Mouse (Mus musculus): ENCODE measurements around the gene Slc51a. TPM values are rescaled to one million over a fixed set of nuclear protein-coding genes. Genes with fewer than 3 reads are reported as not detected.

The Slc51a gene
- total and polyA plus RNA-seq, 2 experiments from 2014 or later, result 1.7 to 3.2 TPM

DNA sequence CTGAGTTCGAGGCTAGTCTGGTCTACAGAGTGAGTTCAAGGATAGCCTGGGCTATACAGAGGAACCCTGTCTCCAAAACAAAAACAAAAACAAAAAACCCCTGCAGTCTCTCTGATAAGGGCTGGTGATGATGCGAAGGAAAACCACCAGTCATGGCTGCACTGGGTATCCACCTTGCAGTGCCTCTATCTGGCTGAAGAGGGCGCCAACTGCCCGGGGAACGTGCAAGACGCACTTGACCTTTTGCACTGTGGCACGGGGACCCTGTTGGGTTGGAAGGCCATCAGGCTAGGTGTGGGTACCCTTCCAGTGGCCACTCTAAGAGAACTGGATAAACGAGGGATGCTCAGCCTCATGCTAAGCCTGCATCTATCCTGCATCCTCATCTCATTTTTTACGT is 19.7 kb upstream of the Slc51a start:
- Histone ChIP-seq H3K27me3 (ENCODE audit: control insufficient read depth, insufficient read depth, low read length) (no peaks in the 10 kb centered on the region), H3K36me3 (replicated peaks; ENCODE audit: control insufficient read depth, insufficient read depth, low read length) (no peaks in the 10 kb centered on the region), H3K9me3 (replicated peaks; ENCODE audit: control insufficient read depth, low read length) (no peaks in the 10 kb centered on the region), H3K9ac (replicated peaks; ENCODE audit: low read depth, low read length) (no peak overlapping the region), H3K4me1 (ENCODE audit: control insufficient read depth, insufficient read depth) (peaks cover 29% of the 10 kb centered on the region), H3K4me2 (ENCODE audit: low read depth, low read length) (no peak overlapping the region), H3K4me3 (ENCODE audit: low read depth, low read length) (no peak overlapping the region), H3K27ac (ENCODE audit: low read depth) (no peak overlapping the region)
- no peak for ATAC-seq (ENCODE audit: insufficient read depth, low read depth)
- TF ChIP-seq EP300 (IDR thresholded peaks at IDR 0.05; ENCODE audit: low read depth), result no peak
- peak; percentile 93 for TF ChIP-seq CTCF (IDR thresholded peaks at IDR 0.05; ENCODE audit: low read depth)
- WGBS, result 19% methylated on average over 9 of the region's 9 CpGs
- no peak for DNase-seq (ENCODE audit: low spot score)

DNA sequence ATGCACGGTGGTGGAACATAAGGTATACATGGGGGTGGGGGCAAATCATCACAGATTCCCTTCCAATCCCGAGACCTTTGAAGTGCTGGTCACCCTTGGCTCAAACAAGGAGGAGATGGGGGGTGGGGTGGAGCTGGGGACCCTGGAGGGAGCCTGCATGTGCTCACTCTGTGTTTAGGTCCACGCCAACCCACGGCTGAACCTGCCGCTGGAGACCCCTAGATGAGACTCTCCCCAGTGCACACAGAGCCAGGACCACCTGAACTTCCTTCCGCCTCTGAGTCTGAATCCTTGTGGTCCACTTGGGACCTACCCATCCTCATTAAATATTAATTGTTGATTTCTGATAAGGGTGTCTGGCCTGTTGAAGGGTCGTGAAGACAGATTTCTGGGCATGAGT is 19.2 kb upstream of the Slc51a start:
- Histone ChIP-seq H3K27ac (ENCODE audit: low read depth) (no peak overlapping the region), H3K9ac (replicated peaks; ENCODE audit: low read depth, low read length) (no peak overlapping the region)
- no peak for ATAC-seq (ENCODE audit: insufficient read depth, low read depth)

DNA sequence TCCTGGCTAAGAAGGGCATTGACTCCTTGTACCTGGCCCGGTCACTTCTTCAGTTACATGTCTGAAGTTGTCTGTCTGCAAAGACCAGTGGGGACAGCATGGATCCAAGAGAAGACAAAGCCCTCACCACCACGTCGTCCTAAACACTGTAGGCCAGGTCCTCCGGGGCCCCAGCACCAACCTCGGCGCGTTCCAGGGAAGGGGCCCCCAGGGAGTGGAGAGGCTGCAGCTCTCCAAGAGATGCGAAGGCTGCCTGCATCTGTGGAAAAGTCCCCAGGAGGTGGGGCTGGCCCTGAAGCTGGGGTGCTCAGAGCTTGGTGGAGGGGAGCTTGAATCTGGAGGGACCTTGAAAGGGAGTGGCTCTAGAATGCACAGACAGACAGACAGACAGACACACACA is 18.6 kb upstream of the Slc51a start:
- Histone ChIP-seq H3K36me3 (replicated peaks; ENCODE audit: control insufficient read depth, insufficient read depth, low read length) (no peaks in the 10 kb centered on the region), H3K9ac (replicated peaks; ENCODE audit: low read depth, low read length) (no peak overlapping the region), H3K4me3 (ENCODE audit: low read depth, low read length) (no peak overlapping the region), H3K27ac (ENCODE audit: low read depth) (no peak overlapping the region), H3K9me3 (replicated peaks; ENCODE audit: control insufficient read depth, low read length) (no peaks in the 10 kb centered on the region), H3K27me3 (ENCODE audit: control insufficient read depth, insufficient read depth, low read length) (no peaks in the 10 kb centered on the region), H3K4me1 (ENCODE audit: control insufficient read depth, insufficient read depth) (peaks cover 29% of the 10 kb centered on the region), H3K4me2 (ENCODE audit: low read depth, low read length) (no peak overlapping the region)
- ATAC-seq (ENCODE audit: insufficient read depth, low read depth) (no peak), DNase-seq (ENCODE audit: low spot score) (no peak)
- 72% methylated on average over 8 of the region's 8 CpGs for WGBS
- TF ChIP-seq CTCF (IDR thresholded peaks at IDR 0.05; ENCODE audit: low read depth), result no peak
- no peak for TF ChIP-seq EP300 (IDR thresholded peaks at IDR 0.05; ENCODE audit: low read depth)

More for the DNA sequence above, 19.2 kb upstream of the Slc51a start:
- H3K4me3 ChIP-seq (ENCODE audit: low read depth, low read length), result no peak overlapping the region
- no peaks in the 10 kb centered on the region for H3K36me3 ChIP-seq (replicated peaks; ENCODE audit: control insufficient read depth, insufficient read depth, low read length)
- peaks cover 29% of the 10 kb centered on the region for H3K4me1 ChIP-seq (ENCODE audit: control insufficient read depth, insufficient read depth)
- no peaks in the 10 kb centered on the region for H3K27me3 ChIP-seq (ENCODE audit: control insufficient read depth, insufficient read depth, low read length)
- 77% methylated on average over 7 of the region's 7 CpGs for WGBS
- no peak for TF ChIP-seq EP300 (IDR thresholded peaks at IDR 0.05; ENCODE audit: low read depth)
- TF ChIP-seq CTCF (IDR thresholded peaks at IDR 0.05; ENCODE audit: low read depth), result no peak
- no peak overlapping the region for H3K4me2 ChIP-seq (ENCODE audit: low read depth, low read length)
- DNase-seq (ENCODE audit: low spot score), result no peak
- H3K9me3 ChIP-seq (replicated peaks; ENCODE audit: control insufficient read depth, low read length), result no peaks in the 10 kb centered on the region

DNA sequence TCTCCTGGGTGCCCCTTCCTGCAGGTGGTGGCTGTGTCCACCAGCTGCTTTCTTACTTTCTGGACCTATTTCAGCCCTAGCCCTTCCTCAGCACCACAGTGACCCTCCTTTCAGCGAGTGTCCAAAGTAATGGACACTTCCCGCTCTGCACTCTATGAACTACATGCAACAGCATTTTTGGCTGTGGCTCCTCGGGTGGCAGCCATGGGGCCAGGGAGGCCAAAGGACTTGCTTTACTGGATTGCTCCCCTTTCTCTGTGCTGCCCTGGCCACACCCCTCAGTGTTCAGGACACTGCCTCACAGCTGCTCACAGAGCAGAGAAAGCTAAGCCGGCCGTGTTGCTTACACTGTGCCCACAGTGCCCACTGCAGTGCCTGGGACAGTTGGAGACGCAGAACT is 16.0 kb upstream of the Slc51a start:
- DNase-seq (ENCODE audit: low spot score) (no peak), ATAC-seq (ENCODE audit: insufficient read depth, low read depth) (no peak)
- no peak overlapping the region for H3K27ac ChIP-seq (ENCODE audit: low read depth)
- H3K4me2 ChIP-seq (ENCODE audit: low read depth, low read length), result no peak overlapping the region
- no peaks in the 10 kb centered on the region for H3K36me3 ChIP-seq (replicated peaks; ENCODE audit: control insufficient read depth, insufficient read depth, low read length)
- WGBS, result 77% methylated on average over 6 of the region's 6 CpGs
- H3K4me3 ChIP-seq (ENCODE audit: low read depth, low read length), result no peak overlapping the region
- H3K9ac ChIP-seq (replicated peaks; ENCODE audit: low read depth, low read length), result no peak overlapping the region
- no peak for TF ChIP-seq CTCF (IDR thresholded peaks at IDR 0.05; ENCODE audit: low read depth)
- no peak for TF ChIP-seq EP300 (IDR thresholded peaks at IDR 0.05; ENCODE audit: low read depth)
- no peaks in the 10 kb centered on the region for H3K9me3 ChIP-seq (replicated peaks; ENCODE audit: control insufficient read depth, low read length)
- 0 out of 2 replicates have a peak, but pooled peaks cover 6% of the 10 kb centered on the region for H3K27me3 ChIP-seq (ENCODE audit: control insufficient read depth, insufficient read depth, low read length)
- H3K4me1 ChIP-seq (ENCODE audit: control insufficient read depth, insufficient read depth), result 0 out of 2 replicates have a peak, but pooled peaks cover 5% of the 10 kb centered on the region

DNA sequence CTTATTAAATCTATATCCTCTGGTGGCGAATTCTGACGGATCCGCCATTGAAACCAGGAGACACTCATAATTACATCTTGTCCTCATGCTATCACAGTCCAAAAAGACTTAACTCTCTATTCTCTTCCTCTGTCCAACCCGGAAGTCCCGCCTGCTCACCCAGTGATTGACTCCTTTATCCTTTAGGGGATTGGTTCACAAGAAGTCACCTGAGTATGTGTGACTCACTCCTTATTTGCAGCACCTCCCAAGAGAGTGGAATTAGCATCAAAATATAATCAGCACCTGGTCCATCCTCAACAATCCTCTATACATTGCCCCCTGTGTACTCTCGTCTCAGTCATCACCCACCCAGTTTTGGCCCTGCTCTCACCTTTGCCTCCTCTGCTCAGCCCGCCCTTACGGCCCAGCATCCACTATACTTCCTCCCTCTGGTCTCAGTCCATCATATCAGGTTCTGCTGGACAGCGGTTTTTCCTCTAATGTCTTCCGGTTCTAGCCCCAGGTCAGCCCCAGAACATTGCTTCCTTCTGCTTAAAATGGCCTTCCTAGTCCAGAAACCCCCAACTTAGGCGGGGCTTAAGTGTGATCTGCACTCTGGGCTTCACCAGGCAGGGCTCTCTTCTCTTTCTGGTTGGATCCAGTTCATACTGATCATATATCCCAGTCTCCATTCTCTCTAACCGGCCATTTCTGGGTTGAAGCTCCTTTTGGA is 15.1 kb upstream of the Slc51a start:
- H3K9me3 ChIP-seq (replicated peaks; ENCODE audit: control insufficient read depth, low read length), result no peaks in the 10 kb centered on the region
- H3K36me3 ChIP-seq (replicated peaks; ENCODE audit: control insufficient read depth, insufficient read depth, low read length), result no peaks in the 10 kb centered on the region
- H3K4me3 ChIP-seq (ENCODE audit: low read depth, low read length), result no peak overlapping the region
- TF ChIP-seq CTCF (IDR thresholded peaks at IDR 0.05; ENCODE audit: low read depth), result no peak
- no peak for TF ChIP-seq EP300 (IDR thresholded peaks at IDR 0.05; ENCODE audit: low read depth)
- no peak overlapping the region for H3K4me2 ChIP-seq (ENCODE audit: low read depth, low read length)
- 83% methylated on average over 12 of the region's 12 CpGs for WGBS
- 0 out of 2 replicates have a peak, but pooled peaks cover 4% of the 10 kb centered on the region for H3K4me1 ChIP-seq (ENCODE audit: control insufficient read depth, insufficient read depth)
- ATAC-seq (ENCODE audit: insufficient read depth, low read depth), result no peak
- no peak overlapping the region for H3K27ac ChIP-seq (ENCODE audit: low read depth)
- DNase-seq (ENCODE audit: low spot score), result no peak
- no peak overlapping the region for H3K9ac ChIP-seq (replicated peaks; ENCODE audit: low read depth, low read length)
- 0 out of 2 replicates have a peak, but pooled peaks cover 6% of the 10 kb centered on the region for H3K27me3 ChIP-seq (ENCODE audit: control insufficient read depth, insufficient read depth, low read length)

DNA sequence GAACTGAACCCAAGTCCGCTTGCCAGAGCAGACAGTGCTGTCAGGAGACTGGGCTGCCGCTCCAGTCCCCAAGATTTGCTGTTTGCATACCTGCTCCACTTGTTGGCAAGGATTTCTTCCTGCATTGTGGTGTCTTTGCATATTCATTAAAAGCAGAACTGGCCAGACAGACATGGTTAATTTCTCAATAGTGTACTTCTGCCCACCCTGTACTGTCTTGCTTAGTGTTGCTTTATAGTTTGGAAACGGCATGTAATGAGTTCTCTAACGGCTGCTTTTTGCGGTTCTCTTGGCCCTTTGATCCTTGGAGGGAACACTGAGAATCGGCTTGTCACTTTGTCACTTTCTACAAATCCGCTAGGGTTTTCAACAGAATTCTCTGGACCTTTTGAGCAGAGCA is 13.8 kb upstream of the Slc51a start:
- Histone ChIP-seq H3K27ac (ENCODE audit: low read depth) (no peak overlapping the region), H3K36me3 (replicated peaks; ENCODE audit: control insufficient read depth, insufficient read depth, low read length) (no peaks in the 10 kb centered on the region), H3K4me3 (ENCODE audit: low read depth, low read length) (no peak overlapping the region), H3K9ac (replicated peaks; ENCODE audit: low read depth, low read length) (no peak overlapping the region), H3K9me3 (replicated peaks; ENCODE audit: control insufficient read depth, low read length) (no peaks in the 10 kb centered on the region), H3K4me1 (ENCODE audit: control insufficient read depth, insufficient read depth) (no peaks in the 10 kb centered on the region), H3K27me3 (ENCODE audit: control insufficient read depth, insufficient read depth, low read length) (0 out of 2 replicates have a peak, but pooled peaks cover 6% of the 10 kb centered on the region), H3K4me2 (ENCODE audit: low read depth, low read length) (no peak overlapping the region)
- no peak for TF ChIP-seq CTCF (IDR thresholded peaks at IDR 0.05; ENCODE audit: low read depth)
- TF ChIP-seq EP300 (IDR thresholded peaks at IDR 0.05; ENCODE audit: low read depth), result no peak
- DNase-seq (ENCODE audit: low spot score) (no peak), ATAC-seq (ENCODE audit: insufficient read depth, low read depth) (no peak)
- 69% methylated on average over 7 of the region's 7 CpGs for WGBS
